Mouse (Mus musculus) heart, adult 2 months (tissue): ENCODE data around the gene Col25a1.

Experiments
- CTCF ChIP-seq: fragments of 200-600 bp; IDR thresholded peaks from 2 replicates; pipeline ENCODE4 v1.8.1; 2022; ENCODE audit warnings: antibody characterized with exemption, mild to moderate bottlenecking, moderate library complexity
- POLR2A ChIP-seq: fragments of 200-500 bp; IDR thresholded peaks from 2 replicates; pipeline ENCODE4 v1.6.1; 2011; ENCODE audit warnings: mild to moderate bottlenecking, low read depth, low read length, control low read depth; ENCODE audit not compliant: insufficient read depth

DNA sequence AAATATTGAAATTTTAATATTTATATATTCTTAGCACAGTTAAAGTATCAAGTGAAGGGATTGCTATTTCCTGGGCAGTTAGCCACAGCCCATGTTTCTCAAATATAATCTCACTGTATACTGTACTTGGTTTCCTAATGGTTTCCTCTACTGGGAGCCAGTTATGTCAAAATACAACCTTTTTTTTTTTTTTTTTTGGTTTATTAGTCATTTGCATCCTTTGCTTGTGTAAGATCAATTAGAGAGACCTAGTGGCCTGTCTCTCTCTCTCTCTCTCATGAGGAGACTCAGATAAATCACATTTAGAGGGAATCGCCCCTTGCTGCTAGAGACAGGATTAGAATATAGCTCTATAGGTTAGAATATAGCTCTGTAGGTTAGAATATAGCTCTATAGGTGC lies 237.8 kb downstream of the Col25a1 start:
- no peak for TF ChIP-seq CTCF
- no peak for TF ChIP-seq POLR2A
